7 mouse cellular contexts compared by ENCODE assay signal in genomic region chr8:85299434-85300077, GRCm38 (mm10). TPM values are rescaled to one million over a fixed set of nuclear protein-coding genes. Genes with fewer than 3 reads are reported as not detected.
DNase-seq lines count a peak whose midpoint lies in the region; ATAC-seq lines count a peak whose summit lies in the region.

TSS of gene Orc6 (plus strand) at chr8:85299632.
TSS of gene Vps35 (minus strand) at chr8:85299802.

- under 1% methylated on average over 63 of the region's 63 CpGs for WGBS in embryonic facial prominence, embryonic 12.5 days
- WGBS in limb, embryonic 11.5 days = under 1% methylated on average over 63 of the region's 63 CpGs
- under 1% methylated on average over 61 of the region's 63 CpGs for WGBS in midbrain, embryonic 14.5 days

- DNase-seq in adrenal gland, postnatal 25 days = peak; percentile 96
- peak; percentile 100 for DNase-seq in heart, adult 11 months
- DNase-seq in kidney, adult 18-20 months = peak; percentile 98
- peak; percentile 95 for DNase-seq in limb, embryonic 11.5 days (ENCODE audit: low spot score)
- DNase-seq in midbrain, embryonic 14.5 days = peak; percentile 99
- peak; percentile 91 to 95 for DNase-seq in spleen, adult 18-20 months

- no peaks in the 10 kb centered on the region for H3K27me3 ChIP-seq in embryonic facial prominence, embryonic 12.5 days
- no peaks in the 10 kb centered on the region for H3K27me3 ChIP-seq in limb, embryonic 11.5 days (ENCODE audit: control insufficient read depth, insufficient read depth, low read length)
- no peaks in the 10 kb centered on the region for H3K27me3 ChIP-seq in midbrain, embryonic 14.5 days (ENCODE audit: control insufficient read depth, insufficient read depth, low read length)

- H3K4me3 ChIP-seq in embryonic facial prominence, embryonic 12.5 days = peak within 1 kb of the TSS; percentile 97
- peak within 1 kb of the TSS; percentile 95 for H3K4me3 ChIP-seq in limb, embryonic 11.5 days (ENCODE audit: low read depth, low read length)
- peak within 1 kb of the TSS; percentile 93 for H3K4me3 ChIP-seq in midbrain, embryonic 14.5 days (replicated peaks; ENCODE audit: low read depth, low read length)

- ATAC-seq in embryonic facial prominence, embryonic 12.5 days (ENCODE audit: insufficient number of reproducible peaks, insufficient read depth, low FRiP score, low TSS enrichment) = peak; percentile 98
- ATAC-seq in limb, embryonic 11.5 days (ENCODE audit: insufficient number of reproducible peaks, low FRiP score, low TSS enrichment, low read depth) = peak; percentile 97
- peak; percentile 98 for ATAC-seq in midbrain, embryonic 14.5 days (ENCODE audit: low FRiP score, low TSS enrichment)

- H3K27ac ChIP-seq in embryonic facial prominence, embryonic 12.5 days = peak within 1 kb of the TSS; percentile 97
- H3K27ac ChIP-seq in limb, embryonic 11.5 days (replicated peaks; ENCODE audit: low read depth, low read length) = peak within 1 kb of the TSS; percentile 92
- peak within 1 kb of the TSS; percentile 95 for H3K27ac ChIP-seq in midbrain, embryonic 14.5 days (replicated peaks; ENCODE audit: low read depth, low read length)

- peaks cover 14% of the 10 kb centered on the region for H3K36me3 ChIP-seq in embryonic facial prominence, embryonic 12.5 days
- no peaks in the 10 kb centered on the region for H3K36me3 ChIP-seq in limb, embryonic 11.5 days (ENCODE audit: control insufficient read depth, insufficient read depth, low read length)
- peaks cover 15% of the 10 kb centered on the region for H3K36me3 ChIP-seq in midbrain, embryonic 14.5 days (ENCODE audit: control insufficient read depth, insufficient read depth, low read length)

- H3K4me2 ChIP-seq in embryonic facial prominence, embryonic 12.5 days (replicated peaks) = peak within 1 kb of the TSS; percentile 71
- peak within 1 kb of the TSS; percentile 83 for H3K4me2 ChIP-seq in limb, embryonic 11.5 days (ENCODE audit: low read depth, severe bottlenecking)
- peak within 1 kb of the TSS; percentile 65 for H3K4me2 ChIP-seq in midbrain, embryonic 14.5 days (ENCODE audit: low read length)

- peak within 1 kb of the TSS; percentile 82 for H3K9ac ChIP-seq in embryonic facial prominence, embryonic 12.5 days
- peak within 1 kb of the TSS; percentile 94 for H3K9ac ChIP-seq in limb, embryonic 11.5 days (ENCODE audit: low read length)
- peak within 1 kb of the TSS; percentile 87 for H3K9ac ChIP-seq in midbrain, embryonic 14.5 days (replicated peaks; ENCODE audit: low read length)

- no peaks in the 10 kb centered on the region for H3K9me3 ChIP-seq in embryonic facial prominence, embryonic 12.5 days
- no peaks in the 10 kb centered on the region for H3K9me3 ChIP-seq in limb, embryonic 11.5 days (ENCODE audit: control insufficient read depth, low read length)
- no peaks in the 10 kb centered on the region for H3K9me3 ChIP-seq in midbrain, embryonic 14.5 days (ENCODE audit: control insufficient read depth, low read length)

- peaks cover 21% of the 10 kb centered on the region for H3K4me1 ChIP-seq in embryonic facial prominence, embryonic 12.5 days
- peaks cover 8% of the 10 kb centered on the region for H3K4me1 ChIP-seq in limb, embryonic 11.5 days (ENCODE audit: control insufficient read depth, insufficient read depth, low read length)
- H3K4me1 ChIP-seq in midbrain, embryonic 14.5 days (ENCODE audit: control insufficient read depth, insufficient read depth, low read length) = peaks cover 27% of the 10 kb centered on the region

RNA-seq across cellular contexts. Expression of gene Orc6, which starts in this region (rescaled TPM):
- total RNA-seq in adrenal gland, postnatal 25 days (2021) = 20.9 and 23.6 TPM in 2 replicates
- polyA plus RNA-seq in embryonic facial prominence, embryonic 12.5 days (2016; fragmentation: Nextera tagmentation; extraction: Ambion mirVana) = 118 and 124 TPM in 2 replicates
- 158 and 159 TPM in 2 replicates for polyA plus RNA-seq in limb, embryonic 11.5 days (2014; fragmentation: Nextera tagmentation; extraction: Ambion mirVana)
- polyA plus RNA-seq in midbrain, embryonic 14.5 days (2014; fragmentation: Nextera tagmentation; extraction: Ambion mirVana) = 77.0 and 77.5 TPM in 2 replicates

RNA-seq across cellular contexts. Expression of gene Vps35, which starts in this region (rescaled TPM):
- total RNA-seq in adrenal gland, postnatal 25 days (2021) = 98.9 and 99.7 TPM in 2 replicates
- 141 and 150 TPM in 2 replicates for polyA plus RNA-seq in embryonic facial prominence, embryonic 12.5 days (2016; fragmentation: Nextera tagmentation; extraction: Ambion mirVana)
- 137 and 150 TPM in 2 replicates for polyA plus RNA-seq in limb, embryonic 11.5 days (2014; fragmentation: Nextera tagmentation; extraction: Ambion mirVana)
- 155 and 182 TPM in 2 replicates for polyA plus RNA-seq in midbrain, embryonic 14.5 days (2014; fragmentation: Nextera tagmentation; extraction: Ambion mirVana)

Comparison
In these comparisons a context has a peak if more than half of its experiments do, and no peak if none do; other contexts are left out.
1. Peak in every context shown above with its lines: DNase-seq, ATAC-seq, H3K4me3 ChIP-seq and H3K27ac ChIP-seq.